Mouse (Mus musculus): Measurements from ENCODE around the gene Olfr1412. TPM values are rescaled to one million over a fixed set of nuclear protein-coding genes. Genes with fewer than 3 reads are reported as not detected.

Gene Olfr1412
- not detected in 2 replicates for polyA plus RNA-seq (2014; fragmentation: Nextera tagmentation; extraction: Ambion mirVana)

DNA sequence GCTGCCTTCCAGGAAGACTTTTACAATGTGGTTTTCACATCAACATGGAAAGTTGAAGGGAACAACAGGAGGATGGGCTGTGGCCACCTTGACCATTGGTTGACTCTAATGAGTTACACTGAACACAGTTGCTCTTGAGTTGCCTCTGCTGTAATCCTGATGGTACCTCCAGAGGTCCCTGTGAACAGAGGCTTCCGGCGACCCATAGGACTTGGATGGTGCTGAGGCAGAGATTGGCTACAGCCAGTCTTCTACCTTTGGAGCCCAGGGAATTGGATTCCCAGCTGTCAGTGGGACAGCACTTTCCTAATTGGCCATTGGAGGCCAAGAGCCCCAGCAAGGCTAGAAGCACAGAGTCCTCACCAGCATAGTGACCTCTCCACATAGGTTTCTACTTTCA lies at the start of gene Olfr1412:
Olfr1412 (plus strand) TSS at position 301 of the 400 bp plus-strand sequence.
- no peaks in the 10 kb centered on the region for H3K4me1 ChIP-seq (ENCODE audit: control insufficient read depth, insufficient read depth, low read length)
- ATAC-seq (ENCODE audit: insufficient read depth, low FRiP score, low TSS enrichment), result no peak
- DNase-seq (ENCODE audit: low spot score), result no peak

DNA sequence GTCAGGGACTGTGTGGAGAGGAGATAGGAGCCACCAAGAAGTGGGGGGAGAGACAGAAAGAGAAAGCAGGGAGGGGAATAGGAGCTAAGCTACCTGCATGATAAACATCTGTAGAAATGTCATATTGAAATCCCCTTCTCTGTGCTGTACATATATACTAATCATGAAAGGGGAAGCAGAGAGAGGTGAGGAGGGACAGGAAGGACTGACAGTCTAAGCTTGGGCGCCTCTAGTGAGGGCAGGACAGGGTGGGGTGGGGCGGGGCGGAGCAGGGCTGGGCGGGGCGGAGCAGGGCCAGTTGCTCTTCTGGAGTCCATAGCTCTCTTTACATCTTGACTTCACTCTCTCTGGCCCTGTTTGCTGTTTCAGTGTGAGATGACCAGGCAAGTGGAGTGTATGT lies 48.6 kb upstream of the Olfr1412 start:
- ATAC-seq (ENCODE audit: insufficient read depth, low FRiP score, low TSS enrichment) (no peak), DNase-seq (ENCODE audit: low spot score) (no peak)
- no peaks in the 10 kb centered on the region for H3K4me1 ChIP-seq (ENCODE audit: control insufficient read depth, insufficient read depth, low read length)
- no peak overlapping the region for H3K4me2 ChIP-seq (ENCODE audit: low read depth)
- WGBS, result 28% methylated on average over 5 of the region's 5 CpGs
- H3K27me3 ChIP-seq (ENCODE audit: control insufficient read depth, insufficient read depth, low read length), result no peaks in the 10 kb centered on the region
- no peaks in the 10 kb centered on the region for H3K9me3 ChIP-seq (ENCODE audit: control insufficient read depth, low read length)
- H3K9ac ChIP-seq (ENCODE audit: low read length), result no peak overlapping the region
- no peaks in the 10 kb centered on the region for H3K36me3 ChIP-seq (ENCODE audit: control insufficient read depth, insufficient read depth, low read length)
- H3K4me3 ChIP-seq (ENCODE audit: low read depth, low read length), result no peak overlapping the region
- H3K27ac ChIP-seq (ENCODE audit: low read depth, low read length), result no peak overlapping the region

More for the DNA sequence above, at the start of gene Olfr1412:
- H3K27ac ChIP-seq (ENCODE audit: low read depth, low read length), result no peak within 1 kb of the TSS
- WGBS, result 88% methylated on average over 2 of the region's 2 CpGs
- no peak within 1 kb of the TSS for H3K9ac ChIP-seq (ENCODE audit: low read length)
- H3K9me3 ChIP-seq (ENCODE audit: control insufficient read depth, low read length), result no peaks in the 10 kb centered on the region
- no peak within 1 kb of the TSS for H3K4me3 ChIP-seq (ENCODE audit: low read depth, low read length)
- H3K36me3 ChIP-seq (ENCODE audit: control insufficient read depth, insufficient read depth, low read length), result no peaks in the 10 kb centered on the region
- no peak within 1 kb of the TSS for H3K4me2 ChIP-seq (ENCODE audit: low read depth)
- no peaks in the 10 kb centered on the region for H3K27me3 ChIP-seq (ENCODE audit: control insufficient read depth, insufficient read depth, low read length)

DNA sequence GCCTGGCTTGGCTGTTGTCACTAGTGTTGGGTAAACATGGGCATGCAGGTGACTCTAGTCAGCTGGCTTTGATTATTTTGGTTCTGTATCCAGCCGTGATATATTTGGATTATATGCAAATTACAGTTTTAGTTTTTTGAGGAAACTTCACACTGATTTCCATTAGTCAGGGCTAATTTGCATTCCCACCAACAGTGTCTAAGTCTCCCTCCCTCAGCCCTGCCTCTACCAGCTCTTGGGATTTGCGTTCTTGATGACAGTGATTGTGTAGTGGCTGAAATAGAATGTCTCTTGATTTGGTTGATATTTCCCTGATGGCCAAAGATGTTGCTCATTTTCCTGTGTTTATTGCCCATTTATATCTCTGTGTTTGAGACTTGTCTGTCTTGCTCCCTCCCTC lies 46.5 kb upstream of the Olfr1412 start:
- H3K27ac ChIP-seq (ENCODE audit: low read depth, low read length), result no peak overlapping the region
- no peaks in the 10 kb centered on the region for H3K9me3 ChIP-seq (ENCODE audit: control insufficient read depth, low read length)
- H3K4me2 ChIP-seq (ENCODE audit: low read depth), result no peak overlapping the region
- 54% methylated on average over 2 of the region's 2 CpGs for WGBS
- no peaks in the 10 kb centered on the region for H3K4me1 ChIP-seq (ENCODE audit: control insufficient read depth, insufficient read depth, low read length)
- ATAC-seq (ENCODE audit: insufficient read depth, low FRiP score, low TSS enrichment) (no peak), DNase-seq (ENCODE audit: low spot score) (no peak)
- H3K4me3 ChIP-seq (ENCODE audit: low read depth, low read length), result no peak overlapping the region
- H3K27me3 ChIP-seq (ENCODE audit: control insufficient read depth, insufficient read depth, low read length), result no peaks in the 10 kb centered on the region
- no peaks in the 10 kb centered on the region for H3K36me3 ChIP-seq (ENCODE audit: control insufficient read depth, insufficient read depth, low read length)
- no peak overlapping the region for H3K9ac ChIP-seq (ENCODE audit: low read length)

DNA sequence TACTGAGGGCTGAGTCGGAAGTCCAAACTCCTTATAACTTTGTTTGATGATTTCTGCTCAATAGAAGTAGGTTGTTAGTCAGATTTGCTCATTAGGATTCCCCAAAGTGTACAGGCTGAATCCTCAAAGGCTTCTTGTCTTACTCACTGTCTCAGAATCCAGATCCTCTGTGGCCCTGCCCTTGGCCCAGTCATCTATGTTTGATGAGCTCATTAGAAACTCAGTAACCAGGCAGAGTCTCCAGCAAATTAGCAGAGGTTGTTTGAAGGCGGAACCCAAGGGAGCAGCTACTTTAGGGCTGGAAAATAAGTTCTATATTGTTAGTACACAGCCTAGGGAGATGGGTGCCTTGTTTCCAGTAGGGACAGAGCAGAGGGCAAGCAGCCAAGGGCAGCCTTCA lies 39.6 kb upstream of the Olfr1412 start:
- Histone ChIP-seq H3K27me3 (ENCODE audit: control insufficient read depth, insufficient read depth, low read length) (no peaks in the 10 kb centered on the region), H3K9me3 (ENCODE audit: control insufficient read depth, low read length) (no peaks in the 10 kb centered on the region), H3K27ac (ENCODE audit: low read depth, low read length) (no peak overlapping the region), H3K4me1 (ENCODE audit: control insufficient read depth, insufficient read depth, low read length) (no peaks in the 10 kb centered on the region), H3K36me3 (ENCODE audit: control insufficient read depth, insufficient read depth, low read length) (no peaks in the 10 kb centered on the region), H3K4me2 (ENCODE audit: low read depth) (no peak overlapping the region), H3K4me3 (ENCODE audit: low read depth, low read length) (no peak overlapping the region), H3K9ac (ENCODE audit: low read length) (no peak overlapping the region)
- ATAC-seq (ENCODE audit: insufficient read depth, low FRiP score, low TSS enrichment) (no peak), DNase-seq (ENCODE audit: low spot score) (no peak)
- WGBS, result 74% methylated on average over 2 of the region's 2 CpGs

DNA sequence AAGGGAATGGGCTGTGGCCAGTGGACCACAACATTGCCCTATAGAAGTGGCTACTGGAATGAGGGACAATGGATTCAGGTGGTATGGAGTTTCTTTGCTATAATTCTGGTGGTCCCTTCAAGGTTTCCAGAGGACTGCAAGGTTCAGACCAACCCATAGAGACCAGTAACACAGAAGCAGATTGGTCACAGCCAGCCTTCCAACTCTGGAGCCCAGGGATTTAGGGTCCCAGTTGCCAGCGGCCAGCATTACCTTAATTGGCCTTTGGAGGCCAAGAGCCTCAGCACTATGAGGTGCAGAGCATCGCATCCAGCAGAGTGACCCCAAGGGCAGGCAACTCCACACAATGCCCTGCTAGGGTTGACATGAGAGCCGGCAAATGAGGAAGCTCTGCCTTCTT lies 14.6 kb upstream of the Olfr1412 start, which contains the start of gene Olfr1413:
Olfr1413 (plus strand) TSS at position 301 of the 400 bp plus-strand sequence.
- Histone ChIP-seq H3K4me1 (ENCODE audit: control insufficient read depth, insufficient read depth, low read length) (no peaks in the 10 kb centered on the region), H3K27me3 (ENCODE audit: control insufficient read depth, insufficient read depth, low read length) (no peaks in the 10 kb centered on the region), H3K27ac (ENCODE audit: low read depth, low read length) (no peak within 1 kb of the TSS), H3K9me3 (ENCODE audit: control insufficient read depth, low read length) (no peaks in the 10 kb centered on the region), H3K36me3 (ENCODE audit: control insufficient read depth, insufficient read depth, low read length) (no peaks in the 10 kb centered on the region), H3K9ac (ENCODE audit: low read length) (no peak within 1 kb of the TSS), H3K4me2 (ENCODE audit: low read depth) (no peak within 1 kb of the TSS), H3K4me3 (ENCODE audit: low read depth, low read length) (no peak within 1 kb of the TSS)
- 77% methylated on average over 3 of the region's 3 CpGs for WGBS
- ATAC-seq (ENCODE audit: insufficient read depth, low FRiP score, low TSS enrichment) (no peak), DNase-seq (ENCODE audit: low spot score) (no peak)

DNA sequence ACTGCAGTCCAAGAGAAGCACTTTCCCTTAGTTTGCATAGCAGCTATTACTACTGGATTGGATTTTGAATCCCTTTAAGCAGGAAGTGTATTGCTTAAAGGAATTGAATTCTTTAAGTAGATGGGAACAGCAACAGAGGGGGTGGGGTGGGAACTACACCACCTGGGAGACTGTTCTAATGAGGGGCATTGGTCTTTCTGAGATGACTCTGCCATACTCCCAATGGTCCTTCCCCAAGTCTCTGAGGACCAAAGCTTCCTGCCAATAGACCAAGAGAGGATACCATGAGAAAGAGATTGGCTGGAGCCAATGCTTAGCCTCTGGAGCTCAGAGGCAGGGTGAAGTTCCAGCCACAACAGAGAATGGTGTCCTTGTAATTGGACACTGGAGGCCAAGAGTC lies 8.5 kb downstream of the Olfr1412 start, which contains the start of gene Olfr1411:
Olfr1411 (plus strand) TSS at position 301 of the 400 bp plus-strand sequence.
- Histone ChIP-seq H3K9ac (ENCODE audit: low read length) (no peak within 1 kb of the TSS), H3K27ac (ENCODE audit: low read depth, low read length) (no peak within 1 kb of the TSS), H3K4me1 (ENCODE audit: control insufficient read depth, insufficient read depth, low read length) (no peaks in the 10 kb centered on the region), H3K27me3 (ENCODE audit: control insufficient read depth, insufficient read depth, low read length) (no peaks in the 10 kb centered on the region), H3K4me3 (ENCODE audit: low read depth, low read length) (no peak within 1 kb of the TSS), H3K4me2 (ENCODE audit: low read depth) (no peak within 1 kb of the TSS), H3K36me3 (ENCODE audit: control insufficient read depth, insufficient read depth, low read length) (no peaks in the 10 kb centered on the region), H3K9me3 (ENCODE audit: control insufficient read depth, low read length) (no peaks in the 10 kb centered on the region)
- ATAC-seq (ENCODE audit: insufficient read depth, low FRiP score, low TSS enrichment), result no peak
- no peak for DNase-seq (ENCODE audit: low spot score)

DNA sequence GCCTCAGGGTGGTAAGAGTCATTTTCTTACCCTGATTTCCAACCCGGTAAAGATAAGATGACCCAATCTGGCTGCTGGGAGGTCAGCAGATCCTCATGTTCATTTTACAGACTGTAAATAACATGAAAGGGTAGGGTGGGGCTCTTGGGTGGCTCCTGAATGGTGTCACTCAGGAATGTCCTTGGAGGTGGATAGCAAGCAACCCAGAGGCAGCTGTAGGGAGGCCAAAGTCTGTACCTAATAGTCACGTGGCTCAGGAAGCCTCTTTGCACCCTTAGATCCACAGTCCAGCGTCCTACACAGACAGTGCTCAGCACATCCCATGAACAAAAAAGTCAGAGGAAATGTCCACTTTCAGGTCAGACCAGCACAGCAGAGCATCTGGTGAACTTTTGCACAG lies 10.4 kb downstream of the Olfr1412 start:
- no peak overlapping the region for H3K27ac ChIP-seq (ENCODE audit: low read depth, low read length)
- WGBS, result 84% methylated on average over 3 of the region's 3 CpGs
- no peaks in the 10 kb centered on the region for H3K27me3 ChIP-seq (ENCODE audit: control insufficient read depth, insufficient read depth, low read length)
- no peak overlapping the region for H3K9ac ChIP-seq (ENCODE audit: low read length)
- H3K9me3 ChIP-seq (ENCODE audit: control insufficient read depth, low read length), result no peaks in the 10 kb centered on the region
- H3K36me3 ChIP-seq (ENCODE audit: control insufficient read depth, insufficient read depth, low read length), result no peaks in the 10 kb centered on the region
- no peak for DNase-seq (ENCODE audit: low spot score)
- no peaks in the 10 kb centered on the region for H3K4me1 ChIP-seq (ENCODE audit: control insufficient read depth, insufficient read depth, low read length)
- H3K4me3 ChIP-seq (ENCODE audit: low read depth, low read length), result no peak overlapping the region
- no peak overlapping the region for H3K4me2 ChIP-seq (ENCODE audit: low read depth)
- no peak for ATAC-seq (ENCODE audit: insufficient read depth, low FRiP score, low TSS enrichment)

DNA sequence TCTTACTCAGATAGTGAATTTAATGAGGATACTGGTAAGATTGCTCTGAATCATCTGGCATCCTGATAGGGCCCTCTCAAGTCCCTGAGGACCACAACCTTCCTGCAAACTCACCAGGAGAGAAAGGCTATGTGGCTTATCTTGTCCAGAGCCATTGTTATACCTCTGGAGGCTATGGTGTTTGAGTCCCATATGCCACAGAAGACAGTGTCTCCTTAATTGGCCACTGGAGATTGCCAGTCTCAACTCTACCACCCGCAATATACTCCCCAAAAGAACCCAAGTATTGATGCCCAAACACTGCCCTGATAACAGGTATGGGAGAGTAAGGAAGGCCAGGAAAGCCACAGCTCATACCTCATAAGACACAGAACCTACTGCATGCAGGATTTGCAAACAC lies 19.9 kb downstream of the Olfr1412 start, which contains the start of gene Olfr1410:
Olfr1410 (plus strand) TSS at position 301 of the 400 bp plus-strand sequence.
- Histone ChIP-seq H3K36me3 (ENCODE audit: control insufficient read depth, insufficient read depth, low read length) (no peaks in the 10 kb centered on the region), H3K4me1 (ENCODE audit: control insufficient read depth, insufficient read depth, low read length) (no peaks in the 10 kb centered on the region), H3K4me3 (ENCODE audit: low read depth, low read length) (no peak within 1 kb of the TSS), H3K4me2 (ENCODE audit: low read depth) (no peak within 1 kb of the TSS), H3K9ac (ENCODE audit: low read length) (no peak within 1 kb of the TSS), H3K27ac (ENCODE audit: low read depth, low read length) (no peak within 1 kb of the TSS), H3K27me3 (ENCODE audit: control insufficient read depth, insufficient read depth, low read length) (no peaks in the 10 kb centered on the region), H3K9me3 (ENCODE audit: control insufficient read depth, low read length) (no peaks in the 10 kb centered on the region)
- WGBS, result 82% methylated on average over 1 of the region's 1 CpGs
- DNase-seq (ENCODE audit: low spot score), result no peak
- ATAC-seq (ENCODE audit: insufficient read depth, low FRiP score, low TSS enrichment), result no peak

DNA sequence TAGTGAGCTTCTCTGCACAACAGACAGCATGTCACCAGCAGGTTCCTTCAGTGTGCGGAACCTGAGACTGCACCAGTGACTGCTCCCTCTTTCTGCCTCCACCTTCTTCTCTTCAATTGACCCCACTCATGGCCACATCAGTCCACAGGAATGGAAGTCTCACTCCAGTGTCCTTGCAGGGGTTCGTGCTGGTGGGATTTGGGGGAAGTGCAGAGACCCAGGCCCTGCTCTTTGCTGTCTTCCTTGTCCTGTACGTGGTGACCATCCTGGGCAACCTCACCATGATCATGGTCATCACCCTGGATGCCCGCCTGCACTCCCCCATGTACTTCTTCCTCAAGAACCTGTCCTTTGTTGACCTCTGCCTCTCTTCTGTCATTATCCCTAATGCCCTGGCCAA lies 22.1 kb downstream of the Olfr1412 start:
- Histone ChIP-seq H3K36me3 (ENCODE audit: control insufficient read depth, insufficient read depth, low read length) (no peaks in the 10 kb centered on the region), H3K4me2 (ENCODE audit: low read depth) (no peak overlapping the region), H3K27ac (ENCODE audit: low read depth, low read length) (no peak overlapping the region), H3K9ac (ENCODE audit: low read length) (no peak overlapping the region), H3K4me3 (ENCODE audit: low read depth, low read length) (no peak overlapping the region), H3K27me3 (ENCODE audit: control insufficient read depth, insufficient read depth, low read length) (no peaks in the 10 kb centered on the region), H3K9me3 (ENCODE audit: control insufficient read depth, low read length) (no peaks in the 10 kb centered on the region), H3K4me1 (ENCODE audit: control insufficient read depth, insufficient read depth, low read length) (no peaks in the 10 kb centered on the region)
- no peak for ATAC-seq (ENCODE audit: insufficient read depth, low FRiP score, low TSS enrichment)
- no peak for DNase-seq (ENCODE audit: low spot score)
- 85% methylated on average over 4 of the region's 4 CpGs for WGBS
